Mouse (Mus musculus) small intestine, adult 2 months (tissue): ENCODE data around the gene Sct. TPM values are rescaled to one million over a fixed set of nuclear protein-coding genes. Genes with fewer than 3 reads are reported as not detected.

Experiments
- H3K27ac ChIP-seq: fragments of 200-500 bp; 2 replicates; pipeline ENCODE4 v1.5.1; 2012; ENCODE audit warnings: low read depth, low read length, control low read depth, inconsistent platforms; ENCODE audit not compliant: insufficient read depth
- H3K27me3 ChIP-seq: fragments of 200-500 bp; 2 replicates; pipeline ENCODE4 v1.6.1; 2012; ENCODE audit warnings: mild to moderate bottlenecking, moderate library complexity, low read length, inconsistent platforms; ENCODE audit not compliant: control insufficient read depth, insufficient read depth
- H3K36me3 ChIP-seq: fragments of 200-500 bp; 2 replicates; pipeline ENCODE4 v1.6.1; 2012; ENCODE audit warnings: mild to moderate bottlenecking, low read length, control low read depth, inconsistent platforms; ENCODE audit not compliant: control insufficient read depth, insufficient read depth
- H3K4me1 ChIP-seq: fragments of 200-500 bp; 2 replicates; pipeline ENCODE4 v1.6.1; 2012; ENCODE audit warnings: low read length, inconsistent platforms, mixed read lengths; ENCODE audit not compliant: control insufficient read depth, insufficient read depth, insufficient read length
- H3K4me3 ChIP-seq: fragments of 200-500 bp; 2 replicates; pipeline ENCODE4 v1.5.1; 2012; ENCODE audit warnings: low read depth, mild to moderate bottlenecking, control low read depth, inconsistent platforms, low read length, moderate library complexity
- CTCF ChIP-seq: fragments of 200-500 bp; IDR thresholded peaks from 2 replicates; pipeline ENCODE4 v1.5.1; 2012; ENCODE audit warnings: low read depth, mild to moderate bottlenecking, control low read depth, inconsistent platforms, low read length, moderate library complexity, mixed read lengths; ENCODE audit not compliant: insufficient replicate concordance, insufficient read length; ENCODE audit errors: extremely low read depth
- POLR2A ChIP-seq: fragments of 200-500 bp; IDR thresholded peaks from 2 replicates; pipeline ENCODE4 v1.6.1; 2012; ENCODE audit warnings: low read depth, mild to moderate bottlenecking, control low read depth, inconsistent platforms, low read length, moderate library complexity
- WGBS: fragments of 180-500 bp; shearing (Covaris S2); methylation state at CpG from one replicate; pipeline ENCODE4 v1.1.7; 2018; 5-methylcytosine and 5-hydroxymethylcytosine counted together
- polyA plus RNA-seq: library from polyadenylated mRNA; depleted of rRNA; stranded (reverse); fragments of >200 nt; gene quantifications from 2 replicates; pipeline ENCODE4 v1.2.3, GENCODE M21; 2012

Gene Sct
- polyA plus RNA-seq, 1 experiment, result 777 TPM

DNA sequence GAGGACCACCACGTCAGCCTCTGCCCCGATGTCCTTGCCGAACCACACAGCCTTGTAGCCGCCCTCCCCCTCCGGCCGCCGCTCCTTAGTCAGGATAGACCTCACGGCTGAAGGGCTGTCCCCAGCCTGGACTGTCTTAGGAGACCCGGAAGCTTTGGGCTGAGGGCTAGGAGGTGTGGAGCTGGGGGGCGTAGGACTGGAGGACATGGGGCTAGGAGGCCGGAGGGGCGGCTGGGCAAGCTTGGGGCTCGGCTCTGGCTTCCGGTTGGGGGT lies 9.7 kb downstream of the Sct start:
- no peaks in the 10 kb centered on the region for H3K27me3 ChIP-seq
- H3K4me1 ChIP-seq, result peaks cover 29% of the 10 kb centered on the region
- H3K4me3 ChIP-seq, result peak overlapping the region; percentile 40
- TF ChIP-seq POLR2A (no peak), CTCF (no peak)
- peaks cover 53% of the 10 kb centered on the region for H3K36me3 ChIP-seq
- 69% methylated on average over 14 of the region's 14 CpGs for WGBS
- H3K27ac ChIP-seq, result no peak overlapping the region

DNA sequence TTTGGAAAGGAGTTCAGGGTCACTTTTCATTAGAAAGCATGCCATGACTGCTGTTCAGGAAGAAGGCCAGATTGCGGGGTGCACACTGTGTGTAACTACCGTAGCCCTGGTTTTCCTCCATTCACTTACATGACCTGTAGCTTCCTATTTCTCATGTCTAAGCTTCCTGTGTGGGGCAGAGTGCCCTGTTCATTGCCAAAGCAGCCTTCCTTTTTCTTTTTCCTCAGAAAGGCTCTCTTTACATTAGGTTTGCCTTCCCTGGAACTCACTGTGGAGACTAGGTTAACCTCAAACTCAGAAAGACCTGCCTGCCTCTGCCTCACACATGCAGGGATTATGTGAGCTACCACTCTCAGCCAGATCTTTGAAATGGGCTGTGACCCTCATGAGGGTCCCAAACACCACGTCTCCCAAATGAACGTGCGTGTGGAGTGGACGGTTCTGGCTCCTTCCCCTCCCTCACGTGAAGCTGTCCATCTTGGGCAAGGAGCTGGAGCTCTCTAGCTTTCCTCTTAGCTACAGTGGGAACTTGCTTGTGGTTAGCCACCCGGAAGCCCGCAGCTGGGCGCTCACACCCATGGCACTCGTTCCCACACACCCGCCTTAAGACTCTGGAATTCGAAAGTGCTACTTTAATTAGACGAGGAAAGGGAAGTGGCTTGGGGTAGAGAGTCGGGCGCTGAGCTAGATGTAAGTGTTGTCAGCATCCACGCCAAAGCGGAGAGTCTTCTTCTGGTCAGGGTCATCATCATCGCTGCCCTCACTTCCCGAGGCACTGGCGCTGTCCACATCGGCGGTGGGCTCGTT lies 10.3 kb downstream of the Sct start:
- Histone ChIP-seq H3K4me1 (peaks cover 27% of the 10 kb centered on the region), H3K4me3 (peak overlapping the region; percentile 40), H3K27ac (no peak overlapping the region; the same call in 1 of the 2 replicates), H3K27me3 (no peaks in the 10 kb centered on the region), H3K36me3 (peaks cover 53% of the 10 kb centered on the region)
- WGBS, result 65% methylated on average over 24 of the region's 24 CpGs
- TF ChIP-seq CTCF (no peak), POLR2A (no peak)

DNA sequence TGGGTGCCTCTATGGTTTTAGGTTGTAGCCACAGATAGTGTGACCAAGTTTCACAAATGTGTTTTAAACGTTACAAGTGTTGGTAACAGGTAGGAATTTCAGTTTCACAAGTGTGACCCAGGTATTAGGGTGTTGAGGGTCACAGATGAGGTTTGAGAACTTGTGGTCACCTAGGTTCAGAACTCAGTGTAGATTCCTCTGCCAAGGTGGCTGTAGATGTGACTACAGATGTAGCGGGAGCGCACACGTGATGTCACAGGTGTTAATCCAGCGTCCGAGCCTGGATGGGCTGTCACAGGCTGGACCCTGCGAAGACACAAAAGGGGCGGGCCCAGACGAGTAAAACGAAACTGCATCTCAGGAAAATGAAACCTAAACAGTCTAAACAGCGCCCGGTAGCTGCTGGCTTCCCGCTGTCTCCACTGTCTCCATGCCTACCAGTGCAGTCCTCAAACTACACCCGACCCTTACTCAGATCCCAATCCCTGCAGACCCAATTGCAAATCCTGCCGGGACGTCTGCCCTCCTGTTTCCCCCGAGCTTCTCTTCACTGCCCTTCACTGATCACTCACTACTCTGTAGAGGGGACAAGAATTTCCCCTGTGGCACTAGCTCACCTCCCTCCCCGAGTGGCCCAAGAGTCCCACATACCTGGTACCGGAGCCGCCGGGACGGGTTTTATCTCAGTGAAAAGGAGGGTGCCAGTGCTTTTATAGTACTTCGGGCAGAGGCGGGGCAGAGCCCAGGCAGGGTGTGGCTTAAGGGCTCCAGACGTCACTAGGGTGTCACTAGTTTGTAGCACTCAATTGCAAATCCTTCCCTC lies 13.0 kb downstream of the Sct start, which contains the start of gene Irf7:
Irf7 (minus strand) TSS at position 743 of the 823 bp plus-strand sequence.
- no peaks in the 10 kb centered on the region for H3K27me3 ChIP-seq
- peak; percentile 99 for TF ChIP-seq POLR2A
- no peak for TF ChIP-seq CTCF
- 2% methylated on average over 25 of the region's 25 CpGs for WGBS
- H3K36me3 ChIP-seq, result peaks cover 53% of the 10 kb centered on the region
- peak within 1 kb of the TSS; percentile 97 for H3K27ac ChIP-seq
- peaks cover 24% of the 10 kb centered on the region for H3K4me1 ChIP-seq
- peak within 1 kb of the TSS; percentile 77 for H3K4me3 ChIP-seq

DNA sequence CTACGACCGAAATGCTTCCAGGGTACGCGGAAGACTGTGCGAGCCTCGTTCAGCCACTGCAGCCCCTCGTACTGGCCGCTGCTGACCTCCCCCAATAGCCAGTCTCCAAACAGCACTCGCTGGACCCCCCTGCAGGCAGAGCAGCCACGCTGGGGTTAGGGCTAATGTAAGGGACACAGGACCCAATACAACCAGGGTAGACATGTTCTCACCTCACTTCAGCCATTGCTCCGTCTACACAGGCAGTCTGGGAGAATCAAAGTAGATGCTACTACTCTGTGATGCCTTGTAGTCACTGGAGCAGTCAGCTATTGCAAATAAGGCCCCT lies 13.6 kb downstream of the Sct start:
- peak overlapping the region; percentile 97 for H3K27ac ChIP-seq
- no peaks in the 10 kb centered on the region for H3K27me3 ChIP-seq
- no peak for TF ChIP-seq POLR2A
- no peak for TF ChIP-seq CTCF
- H3K36me3 ChIP-seq, result peaks cover 57% of the 10 kb centered on the region
- 35% methylated on average over 11 of the region's 11 CpGs for WGBS
- H3K4me3 ChIP-seq, result peak overlapping the region; percentile 58
- H3K4me1 ChIP-seq, result peaks cover 24% of the 10 kb centered on the region

DNA sequence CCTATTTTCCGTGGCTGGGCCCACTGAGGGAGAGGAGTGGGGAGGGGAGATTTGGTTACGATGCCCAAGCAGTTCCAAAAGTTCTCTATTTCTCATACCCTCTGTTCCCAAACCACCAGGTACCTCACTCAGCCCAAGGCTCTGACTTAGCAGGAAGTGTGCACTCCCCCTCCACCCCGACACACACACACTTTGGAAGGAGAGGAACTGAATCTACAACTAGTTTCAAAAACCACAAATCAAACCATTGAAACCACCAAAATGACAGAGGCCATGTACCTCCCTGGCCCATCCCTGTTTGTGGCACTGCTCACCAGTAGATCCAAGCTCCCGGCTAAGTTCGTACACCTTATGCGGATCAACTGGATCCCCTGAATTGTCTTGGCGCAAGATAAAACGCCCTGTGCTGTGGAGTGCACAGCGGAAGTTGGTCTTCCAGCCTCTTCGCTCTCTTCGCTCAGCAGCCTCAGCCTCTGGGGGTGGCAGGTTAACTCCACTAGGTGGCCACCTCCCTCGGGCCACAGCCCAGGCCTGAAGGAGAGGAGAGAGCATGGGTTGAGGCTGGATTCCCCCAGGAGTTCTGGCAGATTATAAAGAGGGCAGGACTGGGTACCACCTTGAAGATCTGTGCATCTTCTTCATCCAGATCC lies 14.0 kb downstream of the Sct start:
- 16% methylated on average over 12 of the region's 12 CpGs for WGBS
- Histone ChIP-seq H3K27ac (peak overlapping the region; percentile 97), H3K36me3 (peaks cover 57% of the 10 kb centered on the region), H3K4me3 (peak overlapping the region; percentile 58), H3K4me1 (peaks cover 24% of the 10 kb centered on the region), H3K27me3 (no peaks in the 10 kb centered on the region)
- TF ChIP-seq POLR2A (no peak), CTCF (peak; percentile 59)

DNA sequence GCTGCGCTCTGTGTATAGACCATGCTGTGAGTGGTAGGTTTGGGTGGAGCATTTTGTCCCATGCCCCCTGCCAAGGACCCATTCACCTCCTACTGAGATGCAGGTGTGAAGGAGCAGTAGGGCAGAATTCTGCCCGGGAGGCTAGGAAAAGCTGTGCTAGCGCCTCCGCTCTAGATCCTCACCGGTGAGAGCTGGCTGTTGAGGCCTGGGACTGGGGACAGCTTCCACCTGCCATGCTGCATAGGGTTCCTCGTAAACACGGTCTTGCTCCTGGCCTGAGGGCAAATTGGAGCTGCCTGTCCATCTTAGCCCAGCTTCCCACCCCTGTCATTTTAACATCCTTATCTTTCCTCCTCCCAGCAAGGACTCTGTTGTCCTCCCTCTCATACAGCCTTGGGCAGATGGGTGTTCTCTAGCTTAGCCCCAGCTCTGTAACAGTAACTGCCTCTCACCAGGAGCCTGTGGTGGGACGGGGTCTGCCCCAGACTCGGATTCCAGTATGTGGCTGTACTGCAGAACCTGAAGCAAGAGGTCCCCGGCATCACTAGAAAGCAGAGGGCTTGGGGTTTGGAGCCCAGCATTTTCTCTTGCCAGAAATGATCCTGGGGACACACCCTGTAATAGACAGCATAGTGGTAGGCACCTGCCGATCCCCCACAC lies 14.8 kb downstream of the Sct start:
- 76% methylated on average over 11 of the region's 11 CpGs for WGBS

More for the DNA sequence above, 14.8 kb downstream of the Sct start:
- Histone ChIP-seq H3K4me3 (peak overlapping the region; percentile 58), H3K36me3 (peaks cover 58% of the 10 kb centered on the region), H3K27me3 (no peaks in the 10 kb centered on the region), H3K4me1 (peaks cover 21% of the 10 kb centered on the region), H3K27ac (no peak overlapping the region)
- TF ChIP-seq CTCF (no peak), POLR2A (no peak)
